Mouse (Mus musculus) forebrain, embryonic 11.5 days (tissue): ENCODE results near the gene Hba-x. TPM values are rescaled to one million over a fixed set of nuclear protein-coding genes. Genes with fewer than 3 reads are reported as not detected.
A peak's percentile ranks its signal among the peaks of the same experiment; 100 is the strongest.

Source experiments
- ATAC-seq: fragments of 200-750 bp; cut with Nextera tagmentation; replicated peaks from 2 replicates; pipeline ENCODE4 v1.8.0; 2017; ENCODE audit warnings: moderate TSS enrichment; ENCODE audit not compliant: low FRiP score
- DNase-seq: peaks from one replicate; pipeline ENCODE4 v3.0.0-alpha.2; 2017; ENCODE audit warnings: low spot score
- H3K27ac ChIP-seq: fragments of 300-500 bp; sonication (generic); 2 replicates; pipeline ENCODE4 v1.5.1; 2014; ENCODE audit warnings: low read depth, low read length
- H3K27me3 ChIP-seq: fragments of 300-500 bp; sonication (generic); 2 replicates; pipeline ENCODE4 v1.6.1; 2014; ENCODE audit warnings: mild to moderate bottlenecking, low read length, mixed read lengths; ENCODE audit not compliant: control insufficient read depth, insufficient read depth
- H3K36me3 ChIP-seq: fragments of 300-500 bp; sonication (generic); 2 replicates; pipeline ENCODE4 v1.6.1; 2014; ENCODE audit warnings: mild to moderate bottlenecking, low read length, moderate library complexity, mixed read lengths; ENCODE audit not compliant: control insufficient read depth, insufficient read depth
- H3K4me1 ChIP-seq: fragments of 300-500 bp; sonication (generic); replicated peaks from 2 replicates; pipeline ENCODE4 v1.6.1; 2014; ENCODE audit warnings: low read length, mixed read lengths; ENCODE audit not compliant: control insufficient read depth, insufficient read depth
- H3K4me2 ChIP-seq: fragments of 300-500 bp; sonication (generic); 2 replicates; pipeline ENCODE4 v1.6.1; 2014; ENCODE audit warnings: low read depth, mild to moderate bottlenecking, low read length, moderate library complexity, mixed read lengths; ENCODE audit not compliant: severe bottlenecking
- H3K4me3 ChIP-seq: fragments of 300-500 bp; sonication (generic); 2 replicates; pipeline ENCODE4 v1.5.1; 2014; ENCODE audit warnings: low read depth, low read length
- H3K9ac ChIP-seq: fragments of 300-500 bp; sonication (generic); 2 replicates; pipeline ENCODE4 v1.6.1; 2014; ENCODE audit warnings: low read length
- H3K9me3 ChIP-seq: fragments of 300-500 bp; sonication (generic); 2 replicates; pipeline ENCODE4 v1.6.1; 2016; ENCODE audit warnings: low read length, mixed read lengths; ENCODE audit not compliant: control insufficient read depth
- WGBS: fragments of 180-500 bp; shearing (Covaris S2); extraction: QIAGEN DNeasy Blood & Tissue Kit; methylation state at CpG from one replicate; pipeline ENCODE4 v1.1.7; 2014; 5-methylcytosine and 5-hydroxymethylcytosine counted together
- polyA plus RNA-seq: library from polyadenylated mRNA; unstranded; fragments of >200 nt; fragmentation: Nextera tagmentation; extraction: Ambion mirVana; gene quantifications from 2 replicates; pipeline ENCODE4 v1.2.1, GENCODE M21; 2014

The Hba-x gene
- polyA plus RNA-seq, 1 experiment from 2014 or later, result 3,516 TPM

DNA sequence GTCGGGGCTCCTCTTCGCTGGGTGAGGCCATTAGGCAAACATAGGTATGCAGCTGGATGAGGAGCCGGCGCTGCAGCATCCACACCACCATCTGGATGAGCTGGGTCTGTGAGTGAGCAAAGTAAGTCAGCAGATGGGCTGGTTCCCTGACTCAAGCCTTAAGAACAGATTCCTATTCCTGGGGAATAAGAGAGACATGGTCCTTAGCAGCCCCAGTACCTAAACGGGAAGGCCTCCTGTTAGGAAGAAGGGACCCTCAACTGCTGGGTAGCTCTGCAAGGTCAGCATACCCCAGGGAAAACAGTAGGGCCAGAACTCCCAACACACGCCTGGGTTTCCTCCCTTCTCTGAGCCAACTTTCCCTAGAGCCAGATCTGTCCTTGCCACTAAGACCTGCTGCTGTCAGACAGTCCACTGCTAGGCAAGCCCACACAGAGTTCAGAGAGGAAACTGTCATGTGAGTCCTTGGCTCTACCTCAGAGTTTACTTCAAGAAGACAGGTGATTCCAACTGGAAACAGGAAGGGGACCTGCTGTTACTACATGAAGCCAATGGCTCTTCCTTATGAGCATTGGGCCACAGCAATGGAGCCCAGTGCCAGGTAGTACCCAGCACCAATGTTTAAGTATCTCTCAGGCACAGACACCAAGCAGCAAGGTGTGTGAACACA lies 41.2 kb upstream of the Hba-x start:
- Histone ChIP-seq H3K9ac (no peak overlapping the region), H3K4me2 (no peak overlapping the region), H3K36me3 (peaks cover 6% of the 10 kb centered on the region; the same call in 1 of the 2 replicates), H3K4me3 (no peak overlapping the region), H3K27ac (no peak overlapping the region), H3K9me3 (no peaks in the 10 kb centered on the region), H3K27me3 (no peaks in the 10 kb centered on the region), H3K4me1 (no peaks in the 10 kb centered on the region)
- ATAC-seq, result no peak
- DNase-seq, result no peak
- WGBS, result 94% methylated on average over 6 of the region's 6 CpGs

DNA sequence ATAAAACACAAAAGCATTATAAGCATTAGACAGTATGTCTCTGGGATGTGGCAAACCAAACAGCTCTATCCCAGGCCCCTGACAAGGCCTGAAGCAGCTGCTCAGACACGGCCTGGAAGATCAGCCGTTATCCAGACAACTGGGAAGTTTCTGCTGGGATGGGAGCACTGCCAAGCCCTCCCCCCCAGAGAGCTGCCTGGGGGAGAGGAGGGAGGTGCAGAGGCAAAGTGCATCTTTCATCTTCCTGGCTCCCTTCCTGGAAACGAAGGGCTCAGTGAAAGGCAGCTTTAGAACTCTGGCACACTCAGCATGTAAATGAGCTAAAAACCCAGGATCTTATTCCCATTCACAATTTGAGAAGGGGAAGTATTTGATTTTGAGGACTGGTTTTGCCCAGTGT lies 40.6 kb upstream of the Hba-x start:
- H3K9ac ChIP-seq, result no peak overlapping the region
- peaks cover 6% of the 10 kb centered on the region; the same call in 1 of the 2 replicates for H3K36me3 ChIP-seq
- WGBS, result 76% methylated on average over 3 of the region's 3 CpGs
- H3K27ac ChIP-seq, result no peak overlapping the region
- no peak overlapping the region for H3K4me2 ChIP-seq
- H3K4me1 ChIP-seq, result no peaks in the 10 kb centered on the region
- no peak overlapping the region for H3K4me3 ChIP-seq
- no peaks in the 10 kb centered on the region for H3K9me3 ChIP-seq
- DNase-seq (no peak), ATAC-seq (no peak)
- no peaks in the 10 kb centered on the region for H3K27me3 ChIP-seq

DNA sequence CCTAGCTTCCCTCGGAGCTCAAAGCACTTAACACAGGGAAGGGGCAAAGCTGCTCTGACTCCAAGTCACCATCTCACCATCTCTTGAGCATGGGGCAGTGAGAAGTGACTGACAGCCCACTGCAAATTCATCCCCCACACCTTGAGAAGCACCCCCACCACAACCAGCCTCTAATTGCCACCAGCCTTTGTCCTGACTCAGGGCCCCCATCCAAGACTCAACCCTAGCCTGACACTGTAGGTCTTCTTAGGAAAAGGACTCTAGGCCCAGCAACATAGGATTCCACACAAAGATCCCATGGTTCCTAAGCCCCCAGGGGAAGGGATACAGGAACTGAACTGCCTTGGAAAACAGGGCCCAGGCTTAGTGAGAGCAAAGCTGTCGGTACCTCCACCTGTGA lies 40.1 kb upstream of the Hba-x start:
- Histone ChIP-seq H3K27ac (no peak overlapping the region), H3K4me1 (no peaks in the 10 kb centered on the region), H3K27me3 (no peaks in the 10 kb centered on the region), H3K9me3 (no peaks in the 10 kb centered on the region), H3K4me3 (no peak overlapping the region), H3K36me3 (peaks cover 6% of the 10 kb centered on the region; the same call in 1 of the 2 replicates), H3K4me2 (no peak overlapping the region), H3K9ac (no peak overlapping the region)
- no peak for DNase-seq
- no peak for ATAC-seq
- 86% methylated on average over 2 of the region's 2 CpGs for WGBS

DNA sequence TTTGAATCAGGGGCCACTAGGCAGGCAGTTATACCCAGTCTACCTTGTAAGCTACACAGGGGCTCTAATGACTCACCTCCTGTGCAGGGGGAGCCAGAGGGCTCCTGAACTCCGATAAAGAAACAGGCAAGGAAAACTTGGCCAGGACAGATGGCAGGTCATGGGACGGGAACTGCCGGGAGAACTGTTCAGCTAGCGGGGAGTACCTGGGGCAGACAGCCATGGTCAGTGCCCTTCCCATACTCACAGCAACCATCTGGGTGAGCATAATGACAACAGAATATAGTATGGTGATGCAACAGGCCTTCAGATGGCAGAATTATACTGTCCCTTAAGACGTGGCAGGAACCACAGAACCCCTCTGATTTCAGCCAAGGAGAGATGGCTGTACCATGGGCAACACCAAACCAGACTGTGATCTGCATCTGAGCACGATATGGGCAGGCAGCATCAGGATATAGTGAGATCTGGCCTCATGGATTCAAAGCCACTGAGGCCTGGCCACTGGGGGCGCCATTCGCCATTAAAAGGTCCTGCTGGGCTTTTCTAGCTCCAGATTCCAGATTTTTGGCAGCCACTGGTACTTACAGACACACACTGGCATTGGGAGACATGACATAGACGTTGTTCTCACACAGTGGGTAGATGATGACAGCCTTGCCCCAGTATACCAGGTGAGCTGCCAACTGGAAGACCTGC lies 39.3 kb upstream of the Hba-x start:
- WGBS, result 60% methylated on average over 9 of the region's 9 CpGs

DNA sequence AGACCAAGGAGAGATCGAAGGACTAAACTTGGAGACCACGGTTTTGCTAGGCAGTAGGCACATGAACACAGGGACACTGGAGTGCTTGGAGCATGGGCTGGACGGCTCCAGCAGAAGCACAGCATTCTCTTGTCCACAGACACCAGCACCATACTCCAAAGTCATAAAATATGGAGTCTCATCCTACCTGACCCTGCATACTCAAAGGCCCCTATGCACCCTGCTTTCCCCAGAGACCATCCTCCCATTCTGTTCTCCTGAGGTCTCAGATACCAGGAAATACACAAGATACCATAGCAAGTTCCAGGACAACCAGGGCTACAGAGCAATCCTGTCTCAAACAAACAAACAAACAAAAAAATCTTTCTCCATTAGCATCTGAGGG lies 38.8 kb upstream of the Hba-x start:
- DNase-seq (no peak), ATAC-seq (no peak)
- no peaks in the 10 kb centered on the region for H3K4me1 ChIP-seq
- 91% methylated on average over 3 of the region's 3 CpGs for WGBS
- H3K27ac ChIP-seq, result no peak overlapping the region
- no peak overlapping the region for H3K9ac ChIP-seq
- H3K4me2 ChIP-seq, result no peak overlapping the region
- H3K9me3 ChIP-seq, result no peaks in the 10 kb centered on the region
- H3K36me3 ChIP-seq, result no peaks in the 10 kb centered on the region; the same call in 1 of the 2 replicates
- H3K27me3 ChIP-seq, result no peaks in the 10 kb centered on the region
- H3K4me3 ChIP-seq, result no peak overlapping the region

More for the DNA sequence above, 39.3 kb upstream of the Hba-x start:
- no peak overlapping the region for H3K4me2 ChIP-seq
- H3K4me1 ChIP-seq, result no peaks in the 10 kb centered on the region
- no peaks in the 10 kb centered on the region for H3K27me3 ChIP-seq
- H3K4me3 ChIP-seq, result no peak overlapping the region
- H3K9me3 ChIP-seq, result no peaks in the 10 kb centered on the region
- no peaks in the 10 kb centered on the region; the same call in 1 of the 2 replicates for H3K36me3 ChIP-seq
- no peak overlapping the region for H3K9ac ChIP-seq
- no peak overlapping the region for H3K27ac ChIP-seq
- ATAC-seq, result no peak; the same call in 1 of the 2 replicates
- DNase-seq, result peak; percentile 77

DNA sequence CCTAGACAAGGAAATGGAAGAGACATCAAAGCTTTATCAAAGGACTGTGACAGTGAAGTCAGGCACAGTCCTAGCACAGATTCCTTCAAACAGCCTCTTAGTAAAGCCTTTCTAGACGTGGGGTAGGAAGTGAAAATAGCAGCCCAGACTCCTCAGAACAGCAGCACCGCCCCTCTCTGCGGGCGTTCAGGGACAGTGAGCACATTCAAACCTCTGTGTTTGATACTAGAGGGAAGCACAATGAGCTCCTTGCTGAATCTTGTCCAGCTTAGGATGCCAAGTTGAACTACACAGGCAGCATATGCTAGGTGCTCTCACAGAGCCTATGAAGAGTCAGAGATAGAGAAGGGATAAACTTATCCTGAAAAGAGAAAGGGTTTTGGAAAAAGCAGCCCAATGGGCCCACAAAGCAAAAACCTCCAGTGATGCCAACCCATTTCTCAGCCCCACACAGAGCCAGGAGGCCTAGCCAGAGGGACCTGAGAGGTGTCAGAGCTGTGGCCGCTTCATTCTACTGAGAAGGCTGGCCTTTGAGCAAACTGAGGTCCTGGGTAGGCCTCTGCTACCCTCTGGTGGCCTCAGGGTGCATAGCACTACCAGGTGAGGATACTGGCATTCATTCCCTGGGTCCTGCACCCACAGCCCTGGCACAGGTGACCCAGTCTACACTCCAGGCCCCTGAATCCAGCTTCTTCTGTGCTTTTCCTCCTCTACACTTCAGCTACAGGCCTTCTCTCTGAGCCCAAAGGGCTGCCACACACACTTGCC lies 37.9 kb upstream of the Hba-x start:
- no peaks in the 10 kb centered on the region; the same call in 1 of the 2 replicates for H3K36me3 ChIP-seq
- H3K27me3 ChIP-seq, result no peaks in the 10 kb centered on the region
- DNase-seq, result peak; percentile 83
- no peaks in the 10 kb centered on the region for H3K4me1 ChIP-seq
- no peak overlapping the region for H3K4me3 ChIP-seq
- 67% methylated on average over 5 of the region's 5 CpGs for WGBS
- no peaks in the 10 kb centered on the region for H3K9me3 ChIP-seq
- H3K9ac ChIP-seq, result no peak overlapping the region
- no peak overlapping the region for H3K4me2 ChIP-seq
- ATAC-seq, result peak; percentile 73
- H3K27ac ChIP-seq, result no peak overlapping the region

GRCm38 (mm10) chr11:32241391-32241790 lies 34.8 kb upstream of the Hba-x start:
- Histone ChIP-seq H3K4me2 (no peak overlapping the region), H3K4me1 (no peaks in the 10 kb centered on the region), H3K9ac (no peak overlapping the region), H3K9me3 (no peaks in the 10 kb centered on the region), H3K4me3 (no peak overlapping the region), H3K36me3 (no peaks in the 10 kb centered on the region; the same call in 1 of the 2 replicates), H3K27me3 (no peaks in the 10 kb centered on the region), H3K27ac (no peak overlapping the region)
- ATAC-seq (no peak), DNase-seq (no peak)

DNA sequence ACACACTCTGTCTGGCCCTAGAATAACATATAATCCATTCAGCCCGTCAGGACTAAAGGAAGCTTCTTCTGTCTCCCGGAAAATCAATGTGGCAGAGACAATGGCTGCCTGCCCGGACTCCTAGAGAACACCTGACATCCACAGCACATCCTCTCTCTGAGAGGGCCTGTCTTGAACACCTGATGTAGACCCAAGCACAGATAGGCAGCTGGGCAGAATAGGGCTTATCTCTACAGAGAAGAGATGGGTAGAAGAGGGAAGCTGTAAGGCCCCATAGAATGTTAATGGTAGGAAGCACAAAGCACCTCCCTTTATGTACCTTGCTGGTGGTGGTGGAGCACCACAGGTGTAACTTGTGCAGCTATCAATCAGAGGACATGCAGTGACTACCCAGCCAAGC lies 34.0 kb upstream of the Hba-x start:
- ATAC-seq, result no peak
- no peaks in the 10 kb centered on the region for H3K27me3 ChIP-seq
- no peaks in the 10 kb centered on the region; the same call in 1 of the 2 replicates for H3K36me3 ChIP-seq
- H3K9me3 ChIP-seq, result no peaks in the 10 kb centered on the region
- 96% methylated on average over 3 of the region's 3 CpGs for WGBS
- no peaks in the 10 kb centered on the region for H3K4me1 ChIP-seq
- no peak for DNase-seq
- H3K4me2 ChIP-seq, result no peak overlapping the region
- no peak overlapping the region for H3K9ac ChIP-seq
- H3K27ac ChIP-seq, result no peak overlapping the region
- no peak overlapping the region for H3K4me3 ChIP-seq
